Comparison of ENCODE assay signal across 8 mouse cellular contexts in genomic region chr11:88188216-88188615, GRCm38 (mm10). TPM values are rescaled to one million over a fixed set of nuclear protein-coding genes. Genes with fewer than 3 reads are reported as not detected.
DNase-seq lines count a peak whose midpoint lies in the region; ATAC-seq lines count a peak whose summit lies in the region.

No protein-coding gene starts in this region.

- peak overlapping the region; percentile 57; the same call in 1 of the 2 replicates for H3K4me2 ChIP-seq in heart, embryonic 12.5 days
- H3K4me2 ChIP-seq in midbrain, embryonic 14.5 days (ENCODE audit: low read length), result no peak overlapping the region; the same call in 1 of the 2 replicates
- peak overlapping the region; percentile 45; the same call in 1 of the 2 replicates for H3K4me2 ChIP-seq in hindbrain, embryonic 13.5 days
- H3K4me2 ChIP-seq in neural tube, embryonic 15.5 days, result peak overlapping the region; percentile 49; the same call in 1 of the 2 replicates

- no peak for ATAC-seq in heart, embryonic 12.5 days (ENCODE audit: insufficient number of reproducible peaks, low FRiP score)
- ATAC-seq in midbrain, embryonic 14.5 days (ENCODE audit: low FRiP score, low TSS enrichment), result no peak
- no peak for ATAC-seq in hindbrain, embryonic 13.5 days (ENCODE audit: low FRiP score)
- no peak for ATAC-seq in neural tube, embryonic 15.5 days (ENCODE audit: low FRiP score)

- H3K27me3 ChIP-seq in heart, embryonic 12.5 days (replicated peaks), result peaks cover 25% of the 10 kb centered on the region
- peaks cover 48% of the 10 kb centered on the region for H3K27me3 ChIP-seq in midbrain, embryonic 10.5 days (ENCODE audit: low read depth, poor library complexity, severe bottlenecking)
- peaks cover 23% of the 10 kb centered on the region for H3K27me3 ChIP-seq in midbrain, embryonic 14.5 days (ENCODE audit: control insufficient read depth, insufficient read depth, low read length)
- peaks cover 33% of the 10 kb centered on the region for H3K27me3 ChIP-seq in hindbrain, embryonic 13.5 days
- H3K27me3 ChIP-seq in neural tube, embryonic 15.5 days (replicated peaks), result peaks cover 21% of the 10 kb centered on the region

- 54% methylated on average over 8 of the region's 8 CpGs for WGBS in heart, embryonic 12.5 days
- WGBS in midbrain, embryonic 10.5 days, result 56% methylated on average over 8 of the region's 8 CpGs
- 48% methylated on average over 8 of the region's 8 CpGs for WGBS in midbrain, embryonic 14.5 days
- WGBS in hindbrain, embryonic 13.5 days, result 52% methylated on average over 8 of the region's 8 CpGs
- WGBS in neural tube, embryonic 15.5 days, result 62% methylated on average over 8 of the region's 8 CpGs

- DNase-seq in heart, postnatal 25 days (ENCODE audit: low spot score), result no peak
- no peak for DNase-seq in midbrain, embryonic 10.5 days (ENCODE audit: low spot score)
- no peak for DNase-seq in midbrain, embryonic 14.5 days
- no peak for DNase-seq in yolk sac, embryonic 10.5 days (ENCODE audit: low spot score)
- DNase-seq in gastrocnemius, adult 8-10 months (ENCODE audit: low spot score in 2 of 2), result no peak

- no peaks in the 10 kb centered on the region for H3K9me3 ChIP-seq in heart, embryonic 12.5 days (replicated peaks)
- no peaks in the 10 kb centered on the region for H3K9me3 ChIP-seq in midbrain, embryonic 10.5 days (replicated peaks)
- H3K9me3 ChIP-seq in midbrain, embryonic 14.5 days (ENCODE audit: control insufficient read depth, low read length), result no peaks in the 10 kb centered on the region
- H3K9me3 ChIP-seq in hindbrain, embryonic 13.5 days, result no peaks in the 10 kb centered on the region
- H3K9me3 ChIP-seq in neural tube, embryonic 15.5 days (replicated peaks), result no peaks in the 10 kb centered on the region

- H3K4me3 ChIP-seq in heart, embryonic 12.5 days, result no peak overlapping the region
- H3K4me3 ChIP-seq in midbrain, embryonic 10.5 days, result peak overlapping the region; percentile 34; the same call in 1 of the 2 replicates
- no peak overlapping the region for H3K4me3 ChIP-seq in midbrain, embryonic 14.5 days (replicated peaks; ENCODE audit: low read depth, low read length)
- no peak overlapping the region for H3K4me3 ChIP-seq in hindbrain, embryonic 13.5 days
- H3K4me3 ChIP-seq in neural tube, embryonic 15.5 days (replicated peaks), result no peak overlapping the region

- peaks cover 17% of the 10 kb centered on the region for H3K36me3 ChIP-seq in heart, embryonic 12.5 days
- H3K36me3 ChIP-seq in midbrain, embryonic 10.5 days, result peaks cover 49% of the 10 kb centered on the region
- H3K36me3 ChIP-seq in midbrain, embryonic 14.5 days (ENCODE audit: control insufficient read depth, insufficient read depth, low read length), result peaks cover 22% of the 10 kb centered on the region
- H3K36me3 ChIP-seq in hindbrain, embryonic 13.5 days, result peaks cover 19% of the 10 kb centered on the region
- H3K36me3 ChIP-seq in neural tube, embryonic 15.5 days, result peaks cover 27% of the 10 kb centered on the region

- intact Hi-C loops in heart, postnatal 25 days (cut with DNase I), result loop anchor here (2.0 kb wide), 1 partner anchor 121 kb away; no protein-coding TSS in a partner anchor

- H3K4me1 ChIP-seq in heart, embryonic 12.5 days (replicated peaks), result peaks cover 30% of the 10 kb centered on the region
- H3K4me1 ChIP-seq in midbrain, embryonic 10.5 days, result peaks cover 81% of the 10 kb centered on the region
- H3K4me1 ChIP-seq in midbrain, embryonic 14.5 days (ENCODE audit: control insufficient read depth, insufficient read depth, low read length), result peaks cover 22% of the 10 kb centered on the region
- H3K4me1 ChIP-seq in hindbrain, embryonic 13.5 days (replicated peaks), result peaks cover 30% of the 10 kb centered on the region
- peaks cover 22% of the 10 kb centered on the region for H3K4me1 ChIP-seq in neural tube, embryonic 15.5 days

- peak overlapping the region; percentile 60; the same call in 1 of the 2 replicates for H3K9ac ChIP-seq in heart, embryonic 12.5 days
- no peak overlapping the region for H3K9ac ChIP-seq in midbrain, embryonic 14.5 days (replicated peaks; ENCODE audit: low read length)
- H3K9ac ChIP-seq in hindbrain, embryonic 13.5 days, result no peak overlapping the region
- H3K9ac ChIP-seq in neural tube, embryonic 15.5 days (replicated peaks), result 0 out of 2 replicates have a peak overlapping the region, but pooled peaks have one; percentile 18

- no peak overlapping the region for H3K27ac ChIP-seq in heart, embryonic 12.5 days (ENCODE audit: poor library complexity, severe bottlenecking)
- peak overlapping the region; percentile 87 for H3K27ac ChIP-seq in midbrain, embryonic 10.5 days (replicated peaks)
- H3K27ac ChIP-seq in midbrain, embryonic 14.5 days (replicated peaks; ENCODE audit: low read depth, low read length), result no peak overlapping the region
- H3K27ac ChIP-seq in hindbrain, embryonic 13.5 days, result peak overlapping the region; percentile 79; the same call in 1 of the 2 replicates
- peak overlapping the region; percentile 79; the same call in 1 of the 2 replicates for H3K27ac ChIP-seq in neural tube, embryonic 15.5 days (replicated peaks)

RNA-seq across cellular contexts. Expression of gene Mrps23, which starts 16.0 kb away (rescaled TPM):
- polyA plus RNA-seq in heart, embryonic 12.5 days (2016; fragmentation: Nextera tagmentation; extraction: Ambion mirVana), result 79.2 and 81.4 TPM in 2 replicates
- 100 to 1,000 TPM; 301 to 306 TPM for total RNA-seq in heart, postnatal 25 days (2021)
- 70.6 and 78.8 TPM in 2 replicates for polyA plus RNA-seq in midbrain, embryonic 10.5 days (2016; fragmentation: Nextera tagmentation; extraction: Ambion mirVana)
- 67.9 and 70.0 TPM in 2 replicates for polyA plus RNA-seq in midbrain, embryonic 14.5 days (2014; fragmentation: Nextera tagmentation; extraction: Ambion mirVana)
- 71.1 TPM in 2 replicates for polyA plus RNA-seq in hindbrain, embryonic 13.5 days (2015; fragmentation: Nextera tagmentation; extraction: Ambion mirVana)
- 64.9 and 66.2 TPM in 2 replicates for polyA plus RNA-seq in neural tube, embryonic 15.5 days (2015; fragmentation: Nextera tagmentation; extraction: Ambion mirVana)
- total RNA-seq in gastrocnemius, adult 8-10 months (2022), result 100 to 1,000 TPM; 119 to 149 (median 140) TPM

Comparison
In these comparisons a context has a peak if more than half of its experiments do, and no peak if none do; other contexts are left out.
1. H3K27ac ChIP-seq: peak in midbrain, embryonic 10.5 days (single experiment), hindbrain, embryonic 13.5 days (single experiment) and neural tube, embryonic 15.5 days (single experiment); none in heart, embryonic 12.5 days (single experiment) and midbrain, embryonic 14.5 days (single experiment).
2. H3K9ac ChIP-seq: peak in heart, embryonic 12.5 days (single experiment) and neural tube, embryonic 15.5 days (single experiment); none in midbrain, embryonic 14.5 days (single experiment) and hindbrain, embryonic 13.5 days (single experiment).